Mouse (Mus musculus) adrenal gland, postnatal 0 days (tissue): ENCODE measurements around the gene Olfr406. TPM values are rescaled to one million over a fixed set of nuclear protein-coding genes. Genes with fewer than 3 reads are reported as not detected.

ENCODE experiments used
- polyA plus RNA-seq: library from polyadenylated mRNA; unstranded; fragments of >200 nt; fragmentation: Nextera tagmentation; extraction: Ambion mirVana; gene quantifications from 2 replicates; pipeline ENCODE4 v1.2.1, GENCODE M21; 2015

Gene Olfr406
- polyA plus RNA-seq, result not detected in 2 replicates

DNA sequence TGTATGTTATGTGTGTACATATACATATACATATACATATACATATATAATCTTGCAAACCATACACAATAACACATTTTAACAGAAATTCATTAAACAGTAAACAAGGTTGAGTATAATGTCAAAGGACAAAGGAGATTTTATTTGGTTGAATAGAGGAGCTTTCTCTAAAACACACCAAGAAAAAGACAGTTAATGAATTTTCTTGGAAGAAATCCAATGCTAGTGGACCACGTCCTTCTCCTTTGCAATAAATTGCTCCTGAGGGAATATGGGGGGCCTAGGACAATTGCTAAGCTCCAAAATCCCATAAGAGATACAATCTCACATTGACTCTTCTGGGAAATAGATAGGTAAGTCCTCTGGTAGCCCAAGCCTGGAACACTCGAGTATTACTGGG is at the start of gene Olfr406:
TSS of gene Olfr406 (plus strand) at position 301 of the 400 bp plus-strand sequence.

DNA sequence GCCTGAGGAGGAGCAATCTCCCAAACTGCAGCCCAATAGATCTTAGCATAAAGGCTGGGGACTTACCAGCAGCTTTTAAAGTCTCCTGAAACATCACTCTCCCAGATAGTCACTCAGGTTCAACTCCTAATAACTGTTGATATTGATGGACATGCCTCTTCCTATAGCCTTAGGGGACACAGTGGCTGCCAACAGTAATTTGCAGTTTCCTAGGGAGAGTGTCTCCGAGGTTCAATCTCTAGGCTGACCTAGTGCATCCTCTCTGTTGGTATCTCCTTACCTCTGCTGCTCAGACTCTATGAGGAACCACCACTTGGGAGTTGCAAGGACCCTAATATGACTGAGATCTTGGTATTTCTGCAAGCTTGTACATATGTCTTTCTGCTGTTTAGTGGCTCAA is 48.3 kb upstream of the Olfr406 start, which contains the start of gene Olfr43:
TSS of gene Olfr43 (minus strand) at position 101 of the 400 bp plus-strand sequence.

DNA sequence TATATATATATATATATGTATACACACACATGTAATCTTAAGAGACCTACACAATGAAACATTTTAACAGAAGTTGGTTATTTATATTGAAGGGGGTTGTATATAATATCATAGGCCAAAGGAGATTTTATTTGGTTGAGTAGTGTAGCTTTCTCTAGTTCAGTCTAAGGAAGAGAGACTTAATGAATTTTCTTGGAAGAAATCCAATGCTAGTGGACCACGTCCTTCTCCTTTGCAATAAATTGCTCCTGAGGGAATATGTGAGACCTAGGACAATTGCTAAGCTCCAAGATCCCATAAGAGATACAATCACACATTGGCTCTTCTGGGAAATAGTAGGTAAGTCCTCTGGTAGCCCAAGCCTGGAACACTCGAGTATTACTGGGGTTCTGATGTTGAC is 23.8 kb downstream of the Olfr406 start, which contains the start of gene Olfr59:
TSS of gene Olfr59 (plus strand) at position 301 of the 400 bp plus-strand sequence.

Other genes starting within 250 kb of the Olfr406 start
- gene Olfr139, start 203.3 kb upstream of the Olfr406 start, polyA plus RNA-seq, result not detected in 2 replicates
- gene Olfr399, start 203.2 kb upstream of the Olfr406 start, polyA plus RNA-seq, result not detected in 2 replicates
- gene Zfp616, start 189.9 kb upstream of the Olfr406 start, polyA plus RNA-seq, result not detected in 2 replicates
- not detected in 2 replicates for gene Olfr401, start 146.1 kb upstream of the Olfr406 start, polyA plus RNA-seq
- gene Olfr402, start 106.3 kb upstream of the Olfr406 start, polyA plus RNA-seq, result not detected in 2 replicates
- gene Olfr403, start 73.6 kb upstream of the Olfr406 start, polyA plus RNA-seq, result not detected in 2 replicates
- gene Olfr43, start 48.4 kb upstream of the Olfr406 start, polyA plus RNA-seq, result not detected in 2 replicates
- gene Olfr59, start 23.9 kb downstream of the Olfr406 start, polyA plus RNA-seq, result not detected in 2 replicates
- not detected in 2 replicates for gene Olfr410, start 78.2 kb downstream of the Olfr406 start, polyA plus RNA-seq
- gene Olfr411, start 92.8 kb downstream of the Olfr406 start, polyA plus RNA-seq, result not detected in 2 replicates
- gene Olfr412, start 102.3 kb downstream of the Olfr406 start, polyA plus RNA-seq, result not detected in 2 replicates